Mouse (Mus musculus) hematopoietic stem cell, adult 5-6 weeks (primary cell): ENCODE data around the gene Ubr1. TPM values are rescaled to one million over a fixed set of nuclear protein-coding genes. Genes with fewer than 3 reads are reported as not detected.
A peak's percentile ranks its signal among the peaks of the same experiment; 100 is the strongest.
"Not testable (repeated sequence)": the region's sequence is repeated elsewhere in the genome, so short reads cannot be mapped to it uniquely, and the experiment has no call there.

Experiments used
- ATAC-seq, 2 experiments: fragments of 125-278 bp in 1 of 2; replicated peaks in 1 of 2; 2 replicates each; pipeline ENCODE4 v1.8.0; 2016 to 2017; ENCODE audit warnings: inconsistent platforms in 2 of 2, mild to moderate bottlenecking in 2 of 2, moderate number of reproducible peaks in 2 of 2, low read depth in 1 of 2, moderate TSS enrichment in 1 of 2; ENCODE audit not compliant: low FRiP score in 2 of 2, poor library complexity in 2 of 2, severe bottlenecking in 2 of 2, insufficient read depth in 1 of 2, low TSS enrichment in 1 of 2
- total RNA-seq: library from RNA; stranded (forward); fragments of 172-1452, 232-1000 nt; gene quantifications from 2 replicates; pipeline ENCODE4 v1.2.3, GENCODE M21; 2017

The Ubr1 gene
- total RNA-seq, 1 experiment from 2014 or later = 32.1 TPM

GRCm38 (mm10) chr2:120978693-120979037 is 8.2 kb upstream of the Ubr1 start:
- no peak for ATAC-seq

DNA sequence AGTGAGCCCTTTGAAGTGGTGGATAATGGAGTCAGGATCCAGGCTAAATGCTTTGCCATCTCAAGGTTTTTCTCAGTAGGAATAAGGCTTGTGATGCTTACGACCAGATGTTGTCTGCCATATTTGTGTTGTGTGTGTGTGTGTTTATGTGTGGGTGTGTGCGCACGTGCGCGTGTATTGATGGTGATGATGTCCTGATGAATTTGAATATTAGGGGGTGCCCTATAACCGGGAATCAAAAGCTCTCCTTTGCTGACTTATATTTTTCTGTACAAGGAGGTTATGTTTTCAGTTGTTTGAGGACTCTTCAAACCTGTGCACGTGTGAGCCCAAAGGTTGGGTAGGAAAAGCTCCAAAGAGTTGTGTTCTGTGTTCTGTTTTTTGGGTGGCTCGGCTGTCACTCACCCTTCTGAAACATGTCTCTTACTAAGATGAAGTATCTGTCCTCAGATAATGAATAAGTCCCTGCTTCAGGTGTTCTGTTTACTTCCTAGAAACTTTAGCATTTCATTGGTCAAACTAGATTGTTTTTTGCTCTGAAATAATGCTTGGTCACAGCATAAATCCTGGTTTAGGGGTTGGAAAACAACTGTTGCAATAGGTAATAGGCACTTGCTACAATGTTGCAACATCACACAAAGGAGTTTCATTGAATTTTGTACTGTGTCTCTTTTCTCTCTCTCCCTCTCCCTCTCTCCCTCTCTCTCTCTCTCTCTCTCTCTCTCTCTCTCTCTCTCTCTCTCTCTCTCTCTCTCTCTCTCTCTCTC is 7.6 kb upstream of the Ubr1 start:
- no peak for ATAC-seq

DNA sequence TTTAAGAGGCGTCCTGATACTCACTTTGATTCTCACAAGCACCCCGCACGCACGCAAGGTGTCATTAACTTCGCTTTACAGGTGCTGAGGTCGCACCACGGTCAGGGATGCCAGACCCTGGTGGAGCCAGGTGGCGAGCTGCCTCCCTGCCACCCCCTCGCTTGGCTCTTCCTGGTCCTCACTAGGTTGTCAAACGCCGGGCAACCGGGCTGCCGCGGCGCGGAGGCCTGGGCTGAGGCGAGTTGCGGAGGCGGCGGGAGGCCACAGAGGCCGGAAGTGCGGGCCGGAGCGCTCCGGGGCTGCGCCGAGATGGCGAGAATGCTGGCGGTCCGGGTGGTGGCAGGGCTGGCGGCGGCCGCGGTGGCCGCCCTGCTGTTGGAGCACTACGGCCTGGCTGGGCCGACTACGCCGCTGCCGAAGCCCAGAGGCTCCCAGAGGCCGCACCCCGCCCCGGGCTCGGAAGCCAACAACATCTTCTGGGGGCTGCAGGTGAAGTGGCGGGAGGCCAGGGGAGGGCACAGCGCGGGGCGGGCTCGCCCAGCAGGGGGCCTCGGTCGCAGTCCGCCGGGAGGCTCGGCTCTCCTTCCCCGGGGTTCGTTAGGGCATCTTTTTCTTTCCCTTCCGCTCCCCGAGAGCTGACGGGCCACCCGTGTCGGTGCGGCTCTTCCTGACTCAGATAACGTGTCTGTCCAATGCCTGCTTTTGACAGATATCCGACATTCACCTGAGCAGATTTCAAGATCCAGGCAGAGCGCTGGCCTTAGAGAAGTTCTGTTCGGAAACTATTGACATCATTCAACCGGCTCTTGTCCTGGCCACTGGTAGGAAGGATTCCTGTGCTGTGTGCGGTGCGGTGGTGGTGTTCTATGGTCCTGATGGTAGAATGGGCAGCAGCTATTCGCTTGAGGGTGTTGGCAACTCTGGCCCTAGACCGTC is 6.7 kb upstream of the Ubr1 start, which contains the start of gene Tmem62:
Tmem62 (plus strand) TSS at position 28 of the 936 bp plus-strand sequence.
- peak; percentile 50 to 74; a peak in 2 of 4 replicates for ATAC-seq

DNA sequence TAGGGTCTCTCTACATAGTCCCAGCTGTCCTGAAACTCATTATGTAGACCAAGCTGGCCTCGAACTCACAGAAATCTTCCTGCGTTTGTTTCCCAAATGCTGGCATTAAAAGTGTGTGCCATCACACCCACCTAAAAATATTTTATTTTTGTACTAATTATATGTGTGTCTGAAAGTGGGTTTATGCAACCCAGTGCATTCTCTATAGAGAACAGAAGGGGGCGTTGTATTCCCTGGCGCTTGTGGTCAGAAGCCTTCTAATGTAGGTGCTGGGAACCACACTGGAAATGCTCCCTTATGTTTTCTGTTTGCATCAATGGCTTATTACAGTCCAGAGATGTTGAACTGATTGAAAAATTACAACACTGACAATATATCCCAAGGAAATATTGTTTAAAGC is 5.8 kb upstream of the Ubr1 start:
- ATAC-seq = no peak

DNA sequence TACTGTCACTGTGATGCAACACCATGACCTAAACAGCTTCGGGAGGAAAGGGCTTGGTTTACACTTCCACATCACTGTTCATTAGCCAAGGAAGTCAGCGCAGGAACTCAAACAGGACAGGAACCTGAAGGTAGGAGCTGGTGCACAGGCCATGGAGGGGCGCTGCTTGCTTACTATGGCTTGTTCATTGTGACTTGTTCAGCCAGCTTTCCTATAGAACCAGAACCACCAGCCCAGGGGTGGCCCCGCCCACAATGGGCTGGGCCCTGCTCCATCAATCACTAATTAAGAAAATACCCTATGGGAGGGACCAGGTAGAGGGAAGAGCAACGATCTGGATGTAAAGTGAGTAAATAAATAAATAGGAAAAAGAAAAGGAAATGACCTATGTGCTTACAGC is 2.4 kb upstream of the Ubr1 start:
- ATAC-seq = no peak

GRCm38 (mm10) chr2:120972257-120972656 is 1.7 kb upstream of the Ubr1 start:
- ATAC-seq = not testable (repeated sequence)

DNA sequence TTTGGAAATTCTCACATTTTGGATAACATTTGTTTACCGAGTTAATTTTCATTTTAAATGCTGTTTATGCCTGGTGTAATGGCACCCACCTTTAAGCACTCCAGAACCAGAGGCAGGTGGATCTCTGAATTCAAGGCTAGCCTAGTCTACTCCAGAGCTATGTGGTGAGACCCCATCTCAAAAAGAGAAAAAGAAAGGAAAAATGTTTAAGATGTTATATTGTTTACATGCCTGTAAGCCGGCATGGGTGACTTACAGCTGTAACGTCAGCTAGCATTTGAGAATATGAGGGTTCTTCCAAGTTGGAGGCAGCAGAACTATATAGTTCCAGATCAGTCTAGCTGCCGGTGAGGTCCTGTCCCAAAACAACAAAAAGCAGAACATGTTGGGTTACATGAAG is 1.3 kb upstream of the Ubr1 start:
- no peak for ATAC-seq

DNA sequence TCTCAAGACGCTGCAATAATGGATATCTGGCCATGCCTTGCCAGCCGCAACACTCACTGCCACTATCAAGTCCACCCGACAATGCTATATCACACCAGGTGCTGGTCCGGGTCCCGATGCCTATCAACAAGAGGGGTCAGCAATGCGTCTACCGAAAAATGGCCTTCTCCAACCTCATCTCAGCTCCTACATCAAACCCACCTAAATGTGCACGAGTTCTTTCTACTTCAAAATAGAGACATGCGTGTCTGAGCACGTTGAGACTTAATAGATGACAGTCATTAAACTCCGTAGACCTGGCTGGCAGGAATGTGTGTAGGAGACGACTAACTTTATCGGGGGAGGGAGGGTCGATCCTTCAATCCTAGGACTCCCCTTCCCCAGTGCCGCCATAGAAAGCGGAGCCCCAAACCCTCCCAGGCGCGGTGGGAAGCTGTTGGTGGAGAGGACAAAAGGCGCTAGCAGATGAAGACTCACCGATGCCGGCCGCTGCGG is 423 bp downstream of the Ubr1 start:
- ATAC-seq = peak; percentile 10 to 25; a peak in 1 of 4 replicates

DNA sequence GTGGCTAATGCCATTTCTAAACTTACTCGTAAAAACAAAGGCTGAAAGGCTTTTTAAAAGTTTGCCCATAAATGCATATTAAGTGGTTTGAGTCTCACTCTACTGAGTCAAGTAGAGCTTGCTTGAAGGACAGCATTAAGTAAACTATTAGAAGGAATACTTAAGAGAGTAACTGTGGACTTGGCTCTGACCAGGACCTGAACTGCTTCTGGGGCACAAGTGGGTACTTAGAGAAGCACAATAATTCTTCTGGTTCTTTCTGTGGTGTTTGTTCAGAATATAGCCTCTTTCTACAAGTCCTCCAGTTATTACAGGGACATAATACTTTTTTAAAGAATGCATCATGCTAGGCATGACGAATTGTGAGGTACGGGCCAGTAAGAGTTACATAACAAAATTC is 5.0 kb downstream of the Ubr1 start:
- ATAC-seq = no peak

GRCm38 (mm10) chr2:120963110-120963509 is 7.4 kb downstream of the Ubr1 start:
- no peak for ATAC-seq

- ATAC-seq = no peak
These were observed 10.3 kb downstream of the Ubr1 start for GRCm38 (mm10) chr2:120960261-120960660.

- ATAC-seq = no peak
These were observed 10.7 kb downstream of the Ubr1 start for GRCm38 (mm10) chr2:120959827-120960226.

GRCm38 (mm10) chr2:120959363-120959762 is 11.2 kb downstream of the Ubr1 start:
- ATAC-seq = no peak

- ATAC-seq = no peak
These were observed 18.2 kb downstream of the Ubr1 start for GRCm38 (mm10) chr2:120952176-120952938.

DNA sequence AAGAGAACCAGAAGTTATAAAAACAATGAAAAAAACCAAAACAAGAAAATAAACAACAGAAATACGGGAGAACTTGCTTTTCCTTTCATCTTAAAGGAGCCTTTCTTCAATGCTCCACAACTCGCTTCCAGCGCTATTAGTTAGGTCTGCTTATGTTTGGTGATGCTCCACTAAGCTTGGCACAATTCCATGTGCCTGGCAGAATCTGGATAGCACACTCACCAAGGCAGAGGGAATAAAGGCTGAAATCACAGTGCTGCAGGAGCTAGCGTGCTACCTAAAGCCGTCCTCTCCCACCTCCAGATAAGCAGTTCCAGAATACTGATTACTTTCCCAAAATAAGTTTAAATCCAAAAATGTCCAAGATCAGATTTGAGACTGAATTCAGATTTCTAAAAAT is 19.3 kb downstream of the Ubr1 start:
- ATAC-seq = no peak

GRCm38 (mm10) chr2:120933038-120933437 is 37.5 kb downstream of the Ubr1 start:
- ATAC-seq = no peak

DNA sequence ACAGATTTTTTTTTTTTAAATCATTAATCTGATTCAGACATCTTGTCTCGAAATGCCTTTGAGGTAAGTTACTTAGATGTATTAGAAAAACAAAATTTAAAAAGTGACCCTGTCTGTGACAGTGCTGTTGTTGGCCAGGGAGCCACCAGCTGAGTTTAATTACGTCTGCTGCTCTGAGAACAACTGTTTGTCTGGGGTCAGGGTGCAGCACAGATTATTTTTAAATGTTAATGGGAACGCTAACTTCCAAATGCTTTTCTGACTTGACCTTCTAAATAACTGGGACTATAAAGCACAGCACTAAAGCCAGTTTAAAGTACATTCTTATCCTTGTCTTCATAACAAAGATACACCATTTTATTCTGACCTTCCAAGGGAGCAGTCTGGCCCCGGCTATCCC is 61.0 kb downstream of the Ubr1 start:
- no peak for ATAC-seq

DNA sequence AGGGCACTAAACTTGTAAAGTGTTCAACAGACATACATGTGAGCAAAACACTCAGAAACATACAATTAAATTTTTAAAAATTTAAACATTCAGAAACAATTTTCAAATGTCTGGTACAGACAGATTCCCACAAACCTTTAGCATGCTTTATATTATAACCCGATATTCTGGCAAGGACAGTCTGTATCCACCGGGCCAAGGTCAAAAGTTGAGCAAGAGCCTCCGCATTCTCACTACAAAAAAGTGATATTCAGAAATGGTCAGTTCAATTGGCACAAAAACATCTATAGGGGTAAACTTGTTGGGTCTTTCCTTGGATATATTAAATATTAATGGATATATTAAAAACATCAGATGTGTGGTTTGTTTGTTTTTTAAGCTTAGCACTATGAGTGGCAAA is 74.2 kb downstream of the Ubr1 start:
- no peak for ATAC-seq
